Mouse (Mus musculus) gastrocnemius, postnatal 10 days (tissue): ENCODE measurements around the gene Med31. TPM values are rescaled to one million over a fixed set of nuclear protein-coding genes. Genes with fewer than 3 reads are reported as not detected.

Experiments used
- DNase-seq: peaks from one replicate; pipeline ENCODE4 v3.0.0; 2021; ENCODE audit warnings: mixed read lengths
- long read RNA-seq, 2 experiments: library from polyadenylated mRNA; stranded (forward); transcript quantifications; one replicate each; pipeline ENCODE4 v2.0.0; 2021
- total RNA-seq, 2 experiments: library from RNA; stranded (reverse); gene quantifications; 2 replicates each; pipeline ENCODE4 v1.2.3; 2021

The Med31 gene
- total RNA-seq = 1 to 10 TPM; 8.2 to 9.2 TPM
- long read RNA-seq, experiment 1, transcript Med31-201 (4 exons, 1,161 nt) = major isoform, 6 of 6 reads
- long read RNA-seq, experiment 1, partial matches to known transcripts = 0 of 6 reads
- long read RNA-seq, experiment 1, other reads (novel, unspliced or antisense) = 0 of 6 reads
- long read RNA-seq, experiment 2, partial matches to known transcripts = 0 of 5 reads
- long read RNA-seq, experiment 2, other reads (novel, unspliced or antisense) = 0 of 5 reads

GRCm38 (mm10) chr11:72215410-72215797 lies at the start of gene Med31:
TSS of gene Med31 (minus strand) at chr11:72215592.
- peak; percentile 81 for DNase-seq

DNA sequence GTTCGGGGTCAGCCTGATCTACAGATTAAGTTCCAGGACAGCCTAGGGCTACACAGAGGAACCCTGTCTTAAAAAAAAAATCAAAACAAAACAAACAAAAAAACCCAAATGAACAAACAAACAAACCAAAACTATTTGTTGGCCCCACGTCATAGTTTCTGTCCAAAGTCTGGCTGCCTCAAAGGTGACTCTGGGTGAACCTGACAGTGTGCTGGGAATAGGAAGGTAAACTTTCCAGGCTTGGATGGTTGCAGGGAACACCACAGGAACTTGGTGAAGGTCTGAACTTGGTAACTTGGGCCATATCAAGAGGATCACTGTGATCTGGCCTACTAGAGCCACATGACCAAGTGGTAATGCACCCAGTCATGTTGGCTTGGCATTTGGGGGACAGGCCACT lies 41.0 kb upstream of the Med31 start:
- DNase-seq = no peak

- no peak for DNase-seq
Measured at GRCm38 (mm10) chr11:72255629-72256028, 40.2 kb upstream of the Med31 start.

- no peak for DNase-seq
Measured at GRCm38 (mm10) chr11:72245196-72245753, 29.9 kb upstream of the Med31 start.

GRCm38 (mm10) chr11:72240062-72240860 lies 24.9 kb upstream of the Med31 start:
- no peak for DNase-seq

- DNase-seq = peak; percentile 71
Measured at GRCm38 (mm10) chr11:72234013-72234412, 18.6 kb upstream of the Med31 start.

GRCm38 (mm10) chr11:72232991-72233390 lies 17.6 kb upstream of the Med31 start:
- no peak for DNase-seq

DNA sequence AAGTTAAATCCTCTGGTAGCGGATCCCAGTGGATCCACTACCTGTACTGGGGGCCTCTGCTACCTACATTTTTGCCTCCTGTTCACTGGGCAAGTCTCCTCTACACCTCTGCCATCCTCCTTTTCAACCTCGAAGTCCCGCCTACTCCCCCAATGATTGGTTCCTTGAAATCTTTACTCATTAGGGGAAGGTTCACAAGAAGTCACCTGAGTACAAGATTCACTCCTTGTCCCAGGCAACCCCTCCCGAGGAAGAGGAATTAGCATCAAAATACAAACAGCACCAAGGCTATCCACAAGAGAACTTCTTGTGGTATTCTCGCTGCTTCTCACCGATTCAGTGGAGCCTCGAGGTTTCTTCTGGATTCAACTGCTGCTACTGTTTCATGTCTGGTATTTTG lies 16.7 kb upstream of the Med31 start:
- DNase-seq = no peak

GRCm38 (mm10) chr11:72228513-72228912 lies 13.1 kb upstream of the Med31 start:
- no peak for DNase-seq

- no peak for DNase-seq
Measured at GRCm38 (mm10) chr11:72226901-72227300, 11.5 kb upstream of the Med31 start.

- DNase-seq = no peak
Measured at GRCm38 (mm10) chr11:72226020-72226791, 10.8 kb upstream of the Med31 start.

GRCm38 (mm10) chr11:72224865-72225264 lies 9.5 kb upstream of the Med31 start:
- DNase-seq = peak; percentile 81

DNA sequence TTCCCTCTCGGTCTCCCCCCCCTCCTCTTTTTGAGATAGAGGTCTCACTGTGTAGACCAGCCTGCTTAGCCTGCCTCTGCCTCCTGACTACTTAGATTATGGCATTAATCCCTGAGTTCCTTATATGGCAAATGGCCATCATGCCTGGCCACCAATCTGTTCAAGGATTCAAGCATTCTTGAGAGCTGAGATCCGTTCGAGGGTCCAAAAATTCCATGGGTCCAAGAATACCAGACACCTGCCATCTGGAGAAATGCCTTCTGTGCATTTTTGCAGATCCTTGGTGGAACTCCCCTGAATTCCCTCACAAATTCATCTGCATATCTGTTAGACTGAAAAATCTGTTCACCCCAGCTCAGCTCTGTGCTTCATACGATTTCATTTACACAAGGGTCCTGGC lies 8.0 kb upstream of the Med31 start:
- no peak for DNase-seq

GRCm38 (mm10) chr11:72221278-72221677 lies 5.9 kb upstream of the Med31 start:
- peak; percentile 78 for DNase-seq

DNA sequence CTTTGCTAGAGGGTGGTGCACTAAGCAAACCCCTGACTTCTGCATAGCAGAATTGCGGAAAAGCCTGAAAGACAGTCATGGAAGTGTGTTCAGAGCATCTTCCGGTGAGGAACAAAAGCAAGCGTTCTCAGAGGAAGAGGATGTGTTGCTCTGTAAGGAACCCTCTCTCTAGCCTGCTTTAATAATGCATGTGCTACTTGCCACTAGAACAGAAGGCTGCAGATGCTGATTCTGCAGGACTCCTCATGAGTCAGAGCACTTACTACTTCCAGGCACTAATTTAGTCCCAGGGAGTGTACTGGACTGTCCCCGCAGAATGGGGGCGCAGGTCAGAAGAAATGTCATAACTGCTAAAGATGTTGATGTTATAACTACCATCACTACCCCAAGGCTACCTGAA lies 1.7 kb upstream of the Med31 start:
- no peak for DNase-seq

DNA sequence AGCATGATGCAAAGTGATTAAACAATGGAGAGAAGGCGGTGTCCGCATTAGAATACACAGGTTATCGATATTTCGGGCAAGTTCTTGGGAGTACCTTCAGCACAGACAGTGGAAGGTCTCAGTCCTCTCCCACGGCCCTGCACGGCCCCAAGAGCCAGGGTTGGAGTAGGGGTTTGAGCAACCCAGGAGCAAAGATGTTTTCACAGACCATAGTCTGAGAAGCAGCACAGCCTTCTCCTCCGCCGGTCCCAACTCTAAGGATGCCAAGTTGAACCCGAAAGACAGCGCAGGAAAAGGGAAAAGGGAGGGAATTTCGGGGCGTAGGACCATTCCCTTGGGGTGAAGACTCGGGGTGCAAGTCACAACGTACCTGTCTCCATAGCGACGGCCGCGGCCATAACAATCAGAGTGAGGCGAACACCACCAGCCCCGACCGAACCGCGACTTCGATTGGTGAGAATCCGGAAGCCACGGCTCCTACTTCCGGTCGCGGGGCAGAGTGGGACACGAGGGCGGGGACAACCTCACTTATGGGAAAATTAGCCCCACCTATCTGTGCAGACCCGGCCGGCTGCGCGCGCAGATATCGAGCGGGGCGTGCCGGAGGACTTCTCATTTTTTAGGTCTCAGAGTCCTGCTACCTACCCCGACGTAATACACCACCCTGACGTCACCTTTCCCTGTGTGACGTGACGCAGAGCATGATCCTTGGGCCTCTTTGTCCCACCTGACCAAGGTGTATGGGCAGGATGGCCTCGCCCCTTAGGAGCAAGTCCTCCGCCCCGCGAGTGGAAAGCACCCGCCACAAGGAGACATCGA lies 592 bp downstream of the Med31 start:
- peak; percentile 92 for DNase-seq

GRCm38 (mm10) chr11:72207834-72208377 lies 7.5 kb downstream of the Med31 start:
- DNase-seq = no peak

DNA sequence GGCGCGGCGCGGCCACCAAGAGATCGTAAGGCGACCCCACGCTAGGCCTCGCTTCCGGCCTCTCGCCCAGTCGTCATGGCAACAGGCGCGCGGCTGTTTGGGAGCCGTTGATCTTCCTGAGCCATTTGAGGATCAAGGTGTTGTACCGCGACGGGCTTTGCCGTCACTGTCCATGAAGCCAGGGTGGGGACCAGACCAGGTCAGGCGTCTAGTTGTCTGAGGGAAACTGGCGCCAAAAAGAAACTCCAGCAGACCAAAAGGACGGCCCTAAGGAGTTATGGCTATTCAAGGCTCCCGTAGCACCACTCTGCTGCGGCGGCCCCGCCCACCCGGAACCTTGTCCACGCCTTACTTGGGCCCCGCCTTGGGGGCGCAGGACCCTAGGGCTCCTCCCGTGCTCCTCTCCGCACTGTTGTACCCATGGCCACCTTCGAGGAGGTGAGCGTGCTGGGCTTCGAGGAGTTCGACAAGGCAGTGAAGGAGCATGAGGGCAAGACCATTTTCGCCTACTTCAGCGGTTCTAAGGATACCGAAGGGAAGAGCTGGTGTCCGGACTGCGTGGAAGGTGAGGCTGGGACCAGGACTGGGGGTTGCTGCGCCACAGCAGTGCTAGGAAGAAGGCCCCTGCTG lies 8.1 kb downstream of the Med31 start, which contains the start of the genes 4933427D14Rik and Txndc17:
TSS of gene 4933427D14Rik (minus strand) at position 256 of the 630 bp plus-strand sequence.
TSS of gene Txndc17 (plus strand) at position 344 of the 630 bp plus-strand sequence.
- peak; percentile 79 for DNase-seq

- DNase-seq = no peak
Measured at GRCm38 (mm10) chr11:72206341-72207203, 8.8 kb downstream of the Med31 start, which contains the start of gene Gm43951. TSS of gene Gm43951 (minus strand) at chr11:72206840.

DNA sequence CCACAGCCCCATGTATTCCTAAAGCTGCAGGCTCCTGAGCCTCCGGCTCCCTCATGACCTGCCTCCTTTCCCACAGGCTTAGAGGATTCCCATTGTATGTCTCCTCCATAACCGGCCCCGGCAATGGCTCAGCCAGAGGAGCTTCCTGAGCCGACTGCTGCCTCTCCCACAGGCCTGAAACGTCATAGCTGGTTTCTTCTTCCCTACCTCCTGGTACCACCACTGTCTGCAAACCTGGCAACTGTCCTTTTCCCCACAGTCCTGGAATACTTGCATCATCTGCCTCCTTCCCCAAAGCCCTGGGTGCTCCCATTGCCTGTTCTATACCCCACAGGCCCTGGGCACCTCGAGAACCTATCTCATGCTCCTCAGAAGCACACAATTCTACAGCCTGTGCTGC lies 10.1 kb downstream of the Med31 start:
- no peak for DNase-seq
